Comparison of ENCODE assay signal across 8 mouse cellular contexts in the genomic region with DNA sequence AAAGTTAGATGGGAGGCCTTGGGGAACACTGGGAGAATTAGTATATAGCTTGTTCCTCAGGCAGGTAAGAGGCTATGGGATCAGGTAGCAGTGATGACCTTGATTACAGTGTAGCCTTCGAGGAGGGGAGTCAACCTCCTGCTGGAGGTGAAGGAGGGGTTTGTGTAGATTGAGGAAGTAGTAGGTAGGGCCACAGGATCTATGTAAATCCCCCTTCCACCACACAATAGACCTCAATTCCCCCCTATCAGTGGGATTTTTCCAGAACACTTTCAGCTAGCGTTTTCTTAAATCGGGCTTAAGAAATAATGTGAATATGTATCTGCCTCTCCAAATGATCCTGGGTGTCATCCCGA. TPM values are rescaled to one million over a fixed set of nuclear protein-coding genes. Genes with fewer than 3 reads are reported as not detected.
A peak's percentile ranks its signal among the peaks of the same experiment; 100 is the strongest.
DNase-seq lines count a peak whose midpoint lies in the region; ATAC-seq and TF ChIP-seq lines count a peak whose summit lies in the region.

No protein-coding gene starts in this region.

- no peaks in the 10 kb centered on the region for H3K27me3 ChIP-seq in lung, embryonic 14.5 days (ENCODE audit: insufficient read depth, low read length)
- H3K27me3 ChIP-seq in embryonic facial prominence, embryonic 15.5 days: no peaks in the 10 kb centered on the region
- H3K27me3 ChIP-seq in intestine, embryonic 15.5 days (replicated peaks): no peaks in the 10 kb centered on the region
- H3K27me3 ChIP-seq in neural tube, embryonic 13.5 days: no peaks in the 10 kb centered on the region

- peaks cover 11% of the 10 kb centered on the region for H3K36me3 ChIP-seq in lung, embryonic 14.5 days (ENCODE audit: insufficient read depth)
- peaks cover 15% of the 10 kb centered on the region for H3K36me3 ChIP-seq in embryonic facial prominence, embryonic 15.5 days
- peaks cover 5% of the 10 kb centered on the region; the same call in 1 of the 2 replicates for H3K36me3 ChIP-seq in intestine, embryonic 15.5 days
- H3K36me3 ChIP-seq in neural tube, embryonic 13.5 days: peaks cover 26% of the 10 kb centered on the region

- H3K4me2 ChIP-seq in lung, embryonic 14.5 days: peak overlapping the region; percentile 74
- peak overlapping the region; percentile 64 for H3K4me2 ChIP-seq in embryonic facial prominence, embryonic 15.5 days (replicated peaks)
- peak overlapping the region; percentile 74 for H3K4me2 ChIP-seq in intestine, embryonic 15.5 days (replicated peaks)
- H3K4me2 ChIP-seq in neural tube, embryonic 13.5 days: peak overlapping the region; percentile 62

- no peaks in the 10 kb centered on the region for H3K9me3 ChIP-seq in lung, embryonic 14.5 days (ENCODE audit: low read depth, low read length)
- H3K9me3 ChIP-seq in embryonic facial prominence, embryonic 15.5 days (replicated peaks): no peaks in the 10 kb centered on the region
- H3K9me3 ChIP-seq in intestine, embryonic 15.5 days: no peaks in the 10 kb centered on the region
- no peaks in the 10 kb centered on the region for H3K9me3 ChIP-seq in neural tube, embryonic 13.5 days

- peaks cover 3% of the 10 kb centered on the region; the same call in 1 of the 2 replicates for H3K4me1 ChIP-seq in lung, embryonic 14.5 days (ENCODE audit: insufficient read depth)
- peaks cover 12% of the 10 kb centered on the region for H3K4me1 ChIP-seq in embryonic facial prominence, embryonic 15.5 days
- H3K4me1 ChIP-seq in intestine, embryonic 15.5 days (replicated peaks): peaks cover 7% of the 10 kb centered on the region
- peaks cover 20% of the 10 kb centered on the region for H3K4me1 ChIP-seq in neural tube, embryonic 13.5 days (replicated peaks)

- H3K4me3 ChIP-seq in lung, embryonic 14.5 days (ENCODE audit: low read depth, low read length): peak overlapping the region; percentile 45
- H3K4me3 ChIP-seq in embryonic facial prominence, embryonic 15.5 days (replicated peaks): peak overlapping the region; percentile 94
- peak overlapping the region; percentile 47 for H3K4me3 ChIP-seq in intestine, embryonic 15.5 days (replicated peaks)
- H3K4me3 ChIP-seq in neural tube, embryonic 13.5 days: peak overlapping the region; percentile 97

- no peak for DNase-seq in lung, embryonic 14.5 days
- no peak for DNase-seq in lung, postnatal 10 days
- DNase-seq in urinary bladder, postnatal 10 days (ENCODE audit: low spot score): no peak
- DNase-seq in gastrocnemius, adult 18-20 months (ENCODE audit: low spot score): no peak
- DNase-seq in ovary, postnatal 36 days (ENCODE audit: low spot score): no peak

- TF ChIP-seq CTCF in lung, embryonic 14.5 days (IDR thresholded peaks at IDR 0.05; ENCODE audit: low read depth): no peak

- peak overlapping the region; percentile 58 for H3K9ac ChIP-seq in lung, embryonic 14.5 days
- peak overlapping the region; percentile 59 for H3K9ac ChIP-seq in embryonic facial prominence, embryonic 15.5 days
- peak overlapping the region; percentile 54 for H3K9ac ChIP-seq in intestine, embryonic 15.5 days
- peak overlapping the region; percentile 79 for H3K9ac ChIP-seq in neural tube, embryonic 13.5 days

- under 1% methylated on average over 4 of the region's 4 CpGs for WGBS in lung, embryonic 14.5 days
- 2% methylated on average over 4 of the region's 4 CpGs for WGBS in embryonic facial prominence, embryonic 15.5 days
- 3% methylated on average over 4 of the region's 4 CpGs for WGBS in intestine, embryonic 15.5 days
- 0% methylated on average over 4 of the region's 4 CpGs for WGBS in neural tube, embryonic 13.5 days

- peak; percentile 29 for ATAC-seq in lung, embryonic 14.5 days (ENCODE audit: insufficient read depth)
- no peak for ATAC-seq in embryonic facial prominence, embryonic 15.5 days (ENCODE audit: insufficient number of reproducible peaks, low FRiP score, low TSS enrichment, low read depth)
- peak; percentile 37 for ATAC-seq in intestine, embryonic 15.5 days
- ATAC-seq in neural tube, embryonic 13.5 days (ENCODE audit: low read depth): peak; percentile 52

- peak overlapping the region; percentile 88 for H3K27ac ChIP-seq in lung, embryonic 14.5 days (ENCODE audit: low read depth)
- peak overlapping the region; percentile 91 for H3K27ac ChIP-seq in embryonic facial prominence, embryonic 15.5 days (replicated peaks)
- peak overlapping the region; percentile 87 for H3K27ac ChIP-seq in intestine, embryonic 15.5 days
- peak overlapping the region; percentile 93 for H3K27ac ChIP-seq in neural tube, embryonic 13.5 days (replicated peaks)

RNA-seq across cellular contexts. Expression of gene Bsdc1, which starts 0.6 kb away (rescaled TPM):
- polyA plus RNA-seq in lung, embryonic 14.5 days (2014; fragmentation: Nextera tagmentation; extraction: Ambion mirVana): 20.5 and 20.9 TPM in 2 replicates
- polyA plus RNA-seq in embryonic facial prominence, embryonic 15.5 days (2015; fragmentation: Nextera tagmentation; extraction: Ambion mirVana): 31.2 and 32.4 TPM in 2 replicates
- 22.1 and 24.9 TPM in 2 replicates for polyA plus RNA-seq in intestine, embryonic 15.5 days (2015; fragmentation: Nextera tagmentation; extraction: Ambion mirVana)
- 34.8 and 38.1 TPM in 2 replicates for polyA plus RNA-seq in neural tube, embryonic 13.5 days (2015; fragmentation: Nextera tagmentation; extraction: Ambion mirVana)
- 10 to 100 TPM; 36.4 to 41.2 TPM for total RNA-seq in gastrocnemius, adult 18-20 months (2021)

RNA-seq across cellular contexts. Expression of gene Zbtb8b, which starts 20.2 kb away (rescaled TPM):
- polyA plus RNA-seq in lung, embryonic 14.5 days (2014; fragmentation: Nextera tagmentation; extraction: Ambion mirVana): 1.3 and 2.8 TPM in 2 replicates
- polyA plus RNA-seq in embryonic facial prominence, embryonic 15.5 days (2015; fragmentation: Nextera tagmentation; extraction: Ambion mirVana): 1.2 and 1.3 TPM in 2 replicates
- polyA plus RNA-seq in intestine, embryonic 15.5 days (2015; fragmentation: Nextera tagmentation; extraction: Ambion mirVana): 1.1 and 1.2 TPM in 2 replicates
- 10.7 and 11.1 TPM in 2 replicates for polyA plus RNA-seq in neural tube, embryonic 13.5 days (2015; fragmentation: Nextera tagmentation; extraction: Ambion mirVana)
- total RNA-seq in gastrocnemius, adult 18-20 months (2021): not detected

RNA-seq across cellular contexts. Expression of gene Tssk3, which starts 30.0 kb away (rescaled TPM):
- not detected in 2 replicates for polyA plus RNA-seq in lung, embryonic 14.5 days (2014; fragmentation: Nextera tagmentation; extraction: Ambion mirVana)
- not detected in 2 replicates for polyA plus RNA-seq in embryonic facial prominence, embryonic 15.5 days (2015; fragmentation: Nextera tagmentation; extraction: Ambion mirVana)
- not detected in 2 replicates for polyA plus RNA-seq in intestine, embryonic 15.5 days (2015; fragmentation: Nextera tagmentation; extraction: Ambion mirVana)
- not detected in 2 replicates for polyA plus RNA-seq in neural tube, embryonic 13.5 days (2015; fragmentation: Nextera tagmentation; extraction: Ambion mirVana)
- not detected for total RNA-seq in gastrocnemius, adult 18-20 months (2021)

RNA-seq across cellular contexts. Expression of gene Fam229a, which starts 30.2 kb away (rescaled TPM):
- not detected in 2 replicates for polyA plus RNA-seq in lung, embryonic 14.5 days (2014; fragmentation: Nextera tagmentation; extraction: Ambion mirVana)
- polyA plus RNA-seq in embryonic facial prominence, embryonic 15.5 days (2015; fragmentation: Nextera tagmentation; extraction: Ambion mirVana): not detected in 2 replicates
- polyA plus RNA-seq in intestine, embryonic 15.5 days (2015; fragmentation: Nextera tagmentation; extraction: Ambion mirVana): not detected in 2 replicates
- not detected in 2 replicates for polyA plus RNA-seq in neural tube, embryonic 13.5 days (2015; fragmentation: Nextera tagmentation; extraction: Ambion mirVana)
- total RNA-seq in gastrocnemius, adult 18-20 months (2021): not detected

RNA-seq across cellular contexts. Expression of gene Marcksl1, which starts 52.6 kb away (rescaled TPM):
- 799 and 847 TPM in 2 replicates for polyA plus RNA-seq in lung, embryonic 14.5 days (2014; fragmentation: Nextera tagmentation; extraction: Ambion mirVana)
- 610 and 641 TPM in 2 replicates for polyA plus RNA-seq in embryonic facial prominence, embryonic 15.5 days (2015; fragmentation: Nextera tagmentation; extraction: Ambion mirVana)
- 432 and 487 TPM in 2 replicates for polyA plus RNA-seq in intestine, embryonic 15.5 days (2015; fragmentation: Nextera tagmentation; extraction: Ambion mirVana)
- 1,745 and 1,831 TPM in 2 replicates for polyA plus RNA-seq in neural tube, embryonic 13.5 days (2015; fragmentation: Nextera tagmentation; extraction: Ambion mirVana)
- total RNA-seq in gastrocnemius, adult 18-20 months (2021): 1 to 10 TPM in 1 of 2 experiments, under 1 TPM in 1; 0.64 to 1.1 TPM

Comparison
In these comparisons a context has a peak if more than half of its experiments do, and no peak if none do; other contexts are left out.
1. H3K4me3 ChIP-seq: peak in every context shown above with its lines; median percentile 97 in neural tube, embryonic 13.5 days; 94 in embryonic facial prominence, embryonic 15.5 days; 47 in intestine, embryonic 15.5 days; 45 in lung, embryonic 14.5 days.